Mouse (Mus musculus): Measurements from ENCODE around the gene Nup210. TPM values are rescaled to one million over a fixed set of nuclear protein-coding genes. Genes with fewer than 3 reads are reported as not detected.

Gene Nup210
- 3.6 and 9.6 TPM in 2 replicates for polyA plus RNA-seq (2012; rRNA removed)

GRCm38 (mm10) chr6:91116244-91117145 lies at the start of gene Nup210:
Gene Nup210 (minus strand): TSS chr6:91116829.

GRCm38 (mm10) chr6:91156554-91157236 lies 40.1 kb upstream of the Nup210 start, which contains the start of gene Hdac11:
Gene Hdac11 (plus strand): TSS chr6:91156665.

GRCm38 (mm10) chr6:90988648-90989317 lies 127.8 kb downstream of the Nup210 start, which contains the start of gene Iqsec1:
Gene Iqsec1 (minus strand): TSS chr6:90988685.

Other genes starting within 250 kb of the Nup210 start
- 53.5 and 61.3 TPM in 2 replicates for gene Iqsec1, start 128.1 kb downstream of the Nup210 start, polyA plus RNA-seq (2012; rRNA removed)
- 19.1 and 20.1 TPM in 2 replicates for gene Hdac11, start 39.8 kb upstream of the Nup210 start, polyA plus RNA-seq (2012; rRNA removed)
- gene Fbln2, start 95.6 kb upstream of the Nup210 start, polyA plus RNA-seq (2012; rRNA removed), result 40.3 and 46.6 TPM in 2 replicates

Measured in stomach, adult 2 months (tissue).